Mouse (Mus musculus): ENCODE data around the gene Rac3.

GRCm38 (mm10) chr11:120719841-120720376, 1.4 kb upstream of the Rac3 start:
- TF ChIP-seq MAFK (IDR thresholded peaks at IDR 0.05; ENCODE audit: insufficient read depth, low read depth, low read length) (no peak), ZC3H11A (IDR thresholded peaks at IDR 0.05; ENCODE audit: borderline replicate concordance, low read depth, low read length) (no peak)

Measured in ES-E14 (cell line).